Mouse (Mus musculus): ENCODE measurements around the gene Esr1.

Gene Esr1

DNA sequence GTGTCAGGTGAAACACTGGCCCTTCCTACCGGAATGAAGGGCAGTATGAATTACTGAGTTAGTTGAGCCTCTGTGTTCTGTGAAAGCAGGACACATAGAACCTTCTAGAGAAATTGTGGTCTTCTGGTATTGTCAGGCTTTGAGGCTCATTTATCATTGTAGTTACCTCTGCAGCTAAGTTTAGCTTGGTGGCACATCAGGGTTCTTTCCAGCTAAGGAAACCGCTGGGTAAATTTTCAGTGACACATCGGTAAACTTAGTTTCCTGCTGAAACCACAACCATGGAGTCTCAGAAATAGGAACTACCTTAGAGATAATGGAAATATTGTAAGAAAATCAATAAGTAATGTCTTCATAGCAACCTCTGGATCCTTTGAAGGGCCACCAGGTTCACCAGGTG is 366.0 kb downstream of the Esr1 start:
- no peak for DNase-seq (ENCODE audit: low spot score in 2 of 2)

DNA sequence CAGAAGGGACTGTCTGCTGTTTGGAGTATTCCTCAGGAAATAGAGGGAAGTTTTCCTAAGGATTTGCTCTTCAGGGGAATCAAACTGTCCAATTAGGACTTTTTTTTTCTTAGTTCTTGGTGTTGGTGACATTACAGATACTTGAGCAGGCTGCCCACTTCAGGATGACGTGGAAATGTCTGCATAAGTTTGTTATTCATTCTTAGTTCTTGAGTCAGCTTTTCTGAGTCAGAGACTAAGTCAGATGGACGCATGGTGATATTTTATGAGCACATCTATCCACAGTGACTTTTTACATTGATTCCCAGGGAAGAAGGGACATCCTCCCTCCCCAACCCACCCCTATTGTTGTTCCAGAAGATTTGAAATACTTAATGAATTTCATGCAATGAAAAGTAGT is 372.5 kb downstream of the Esr1 start:
- no peak for DNase-seq (ENCODE audit: low spot score in 2 of 2)

DNA sequence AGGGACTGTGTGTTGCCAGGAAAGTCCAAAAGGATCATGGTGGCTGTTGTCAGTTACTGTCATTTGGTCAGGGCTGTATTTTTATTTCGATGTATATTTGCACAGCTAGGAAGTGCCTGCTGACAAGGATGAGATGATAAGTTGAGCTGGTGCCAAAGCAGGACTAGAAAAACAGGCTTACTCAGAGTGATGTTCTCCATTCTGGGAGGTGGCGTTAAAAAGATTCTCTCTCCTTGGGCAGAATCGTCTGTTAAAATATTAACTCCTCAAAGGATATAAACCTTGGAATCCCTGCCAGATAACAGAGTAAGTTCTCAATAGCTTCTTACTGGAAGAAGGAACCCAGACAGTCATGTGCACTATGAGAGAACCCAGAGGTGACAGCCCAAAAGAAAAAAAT is 382.4 kb downstream of the Esr1 start:
- no peak for DNase-seq (ENCODE audit: low spot score in 2 of 2)

DNA sequence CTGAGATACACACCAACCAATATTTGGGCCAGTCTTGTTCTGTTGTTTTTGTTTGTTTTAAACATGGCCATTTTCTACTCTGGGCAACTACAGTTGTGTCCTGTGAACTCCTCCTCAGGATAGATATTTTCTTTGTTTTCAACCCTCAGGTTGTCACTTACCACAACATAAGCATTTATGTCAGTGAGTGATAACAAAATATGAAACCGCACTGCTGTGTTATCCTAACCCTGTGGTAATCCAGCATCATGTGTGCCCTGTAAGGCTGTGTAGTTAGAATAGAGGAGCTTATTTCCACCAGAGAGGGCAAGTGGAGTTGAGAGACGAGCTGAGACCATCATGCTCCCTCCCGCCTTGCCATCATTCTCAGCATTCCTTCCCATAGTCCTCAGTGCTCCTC is 385.2 kb downstream of the Esr1 start:
- no peak for DNase-seq (ENCODE audit: low spot score in 2 of 2)

DNA sequence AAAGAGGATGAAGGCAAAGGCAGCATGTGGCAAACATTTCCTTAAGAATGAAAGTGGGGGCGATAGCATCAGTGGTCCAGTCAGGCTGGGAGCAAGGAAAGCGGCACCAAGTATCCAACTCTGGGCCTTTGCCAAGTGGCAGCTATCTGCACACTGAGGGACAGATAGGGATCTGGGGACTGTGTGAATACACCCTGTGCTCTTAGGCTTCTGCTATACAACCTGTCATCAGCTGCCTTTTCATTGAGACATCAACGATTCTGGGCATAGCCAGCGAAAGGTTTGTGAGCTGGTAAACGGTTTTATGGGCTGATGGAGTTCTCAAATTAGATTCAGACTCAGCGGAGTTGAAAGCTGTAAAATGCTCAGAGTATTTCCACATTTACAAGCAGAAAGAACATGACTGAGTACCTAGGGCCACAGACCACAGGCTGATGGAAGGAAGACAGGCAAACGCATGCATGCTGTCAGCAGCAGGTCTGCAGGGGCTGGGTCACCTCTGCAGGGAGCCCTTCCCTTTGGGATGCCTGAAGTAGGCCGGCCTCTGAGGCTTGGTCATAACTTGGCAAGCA is 397.5 kb downstream of the Esr1 start:
- DNase-seq (ENCODE audit: low spot score in 2 of 2) = no peak

DNA sequence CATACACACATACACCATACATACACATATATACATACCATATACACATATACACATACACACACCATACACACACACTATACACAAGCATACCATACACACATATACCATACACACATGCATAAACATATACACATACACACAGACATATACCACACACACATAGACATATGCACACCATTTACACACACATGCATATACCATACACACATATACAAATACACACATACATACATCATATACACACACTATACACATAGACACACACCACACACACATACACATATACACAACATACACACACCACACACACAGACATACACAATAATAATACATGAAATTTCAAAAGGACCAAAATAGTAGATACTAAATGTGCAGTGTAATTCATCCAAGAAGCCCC is 400.6 kb downstream of the Esr1 start:
- DNase-seq (ENCODE audit: low spot score in 2 of 2) = no peak

DNA sequence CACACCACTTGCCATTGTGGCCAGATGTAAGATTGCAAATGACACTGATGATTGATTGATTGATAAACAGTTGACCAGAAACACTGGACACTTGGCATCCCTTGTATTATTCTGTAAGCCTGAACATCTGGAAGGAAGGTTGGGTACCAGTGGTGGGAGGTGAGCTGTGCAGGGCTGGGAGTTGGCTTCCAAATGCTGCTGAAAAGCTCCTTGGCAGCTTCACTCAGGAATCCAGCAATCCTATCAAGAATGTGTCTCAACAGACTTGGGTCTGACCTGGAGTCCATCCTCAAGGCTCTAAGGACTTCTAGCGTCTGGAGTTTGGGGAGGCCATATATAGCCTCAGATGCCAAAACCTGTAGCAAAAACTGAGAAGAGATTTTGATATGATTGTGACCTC is 403.6 kb downstream of the Esr1 start:
- no peak for DNase-seq (ENCODE audit: low spot score in 2 of 2)

DNA sequence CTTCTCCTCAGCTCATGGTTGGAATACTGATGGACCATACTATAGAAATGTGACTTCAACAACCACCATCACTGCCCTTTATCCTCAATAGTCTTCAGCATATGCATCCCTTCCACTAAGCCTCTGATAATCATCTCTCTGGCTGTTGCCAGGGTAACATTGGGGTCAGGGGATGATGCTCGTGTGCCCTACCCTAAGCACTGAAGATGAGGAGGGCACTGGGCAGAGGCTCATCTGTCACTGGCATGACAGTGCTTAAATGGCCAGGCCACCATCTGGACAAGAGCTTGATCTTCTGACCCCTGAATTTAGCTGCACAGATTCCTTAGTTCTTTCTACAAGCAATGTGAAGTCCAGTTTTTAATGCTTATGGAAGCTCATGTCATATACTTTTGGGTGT is 405.8 kb downstream of the Esr1 start:
- no peak for DNase-seq (ENCODE audit: low spot score in 2 of 2)

DNA sequence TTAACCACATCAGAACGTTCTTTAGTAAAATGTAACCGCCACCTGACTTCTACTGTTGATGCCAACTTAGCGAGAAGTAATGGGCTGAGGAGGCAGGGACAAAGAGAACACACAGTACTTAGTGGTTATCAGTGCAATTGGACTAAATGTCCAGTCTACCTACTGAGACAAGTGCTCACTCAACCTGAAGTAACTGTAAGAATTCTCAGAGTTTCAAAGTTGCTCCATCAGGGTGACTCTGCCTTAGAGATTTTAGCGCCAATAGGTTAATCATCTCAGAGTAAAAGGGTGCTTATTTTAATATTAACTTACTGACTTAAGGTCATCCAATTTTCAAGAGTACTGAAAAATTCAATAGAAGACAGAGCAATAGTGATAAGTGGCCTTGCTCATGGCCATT is 414.5 kb downstream of the Esr1 start:
- no peak for DNase-seq (ENCODE audit: low spot score in 2 of 2)

DNA sequence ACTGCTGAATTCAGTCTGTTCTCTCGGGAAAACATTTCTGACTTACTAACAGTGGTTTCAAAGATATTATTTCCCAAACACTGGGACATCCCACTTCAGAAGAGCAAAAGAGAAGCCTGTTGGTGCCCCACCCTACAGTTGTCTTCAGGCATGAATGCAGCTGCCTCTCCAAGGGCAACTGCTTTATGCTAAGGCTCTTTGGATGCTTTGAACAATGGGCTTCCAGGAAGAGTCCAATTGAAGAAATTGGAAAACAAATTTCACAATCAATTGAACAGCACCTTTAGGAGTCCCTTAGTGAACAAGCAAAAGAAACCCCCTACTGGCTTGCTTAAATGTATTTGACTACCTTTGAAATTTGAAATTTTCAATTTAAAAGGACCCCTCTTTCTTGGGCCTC is 415.8 kb downstream of the Esr1 start:
- no peak for DNase-seq (ENCODE audit: low spot score in 2 of 2)

DNA sequence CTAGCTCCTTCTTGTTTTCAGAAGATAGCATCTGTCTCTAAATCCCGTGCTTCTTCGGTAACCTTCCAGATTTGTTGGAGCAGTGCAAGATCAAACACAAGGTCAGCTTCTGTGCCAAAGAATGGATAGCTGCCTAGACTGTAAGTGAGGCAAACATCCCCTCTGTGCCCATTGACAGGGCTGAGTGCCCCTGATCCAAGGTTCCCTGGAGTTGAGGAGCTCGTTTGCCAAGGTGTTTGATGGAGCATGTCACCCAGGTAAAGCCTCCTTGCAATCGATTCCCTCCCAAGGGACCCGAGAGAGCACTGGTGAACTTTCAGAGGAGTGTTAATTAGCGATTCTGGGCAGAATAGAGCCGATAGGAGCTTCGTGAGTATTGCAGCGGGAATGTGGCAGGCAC is 416.9 kb downstream of the Esr1 start:
- DNase-seq (ENCODE audit: low spot score in 2 of 2) = no peak

DNA sequence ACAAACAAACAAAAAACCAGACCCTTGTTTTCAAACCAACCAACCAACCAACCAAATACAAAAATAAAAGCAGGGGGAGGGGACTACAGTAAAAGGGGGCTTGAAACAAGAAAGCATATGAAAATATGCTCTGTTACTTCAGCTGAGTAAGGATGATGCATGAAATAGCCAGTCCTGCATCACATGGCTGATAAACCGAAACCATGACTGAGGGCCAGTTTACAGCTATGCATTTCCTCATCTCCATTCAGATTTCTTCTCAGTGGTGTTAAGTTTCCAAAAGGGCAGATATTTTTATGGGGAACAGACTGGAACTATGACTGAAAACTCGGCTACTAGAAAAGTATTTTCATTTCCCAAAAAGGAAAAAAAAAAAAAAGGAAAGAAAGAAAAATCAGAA is 417.8 kb downstream of the Esr1 start:
- DNase-seq (ENCODE audit: low spot score in 2 of 2) = no peak

DNA sequence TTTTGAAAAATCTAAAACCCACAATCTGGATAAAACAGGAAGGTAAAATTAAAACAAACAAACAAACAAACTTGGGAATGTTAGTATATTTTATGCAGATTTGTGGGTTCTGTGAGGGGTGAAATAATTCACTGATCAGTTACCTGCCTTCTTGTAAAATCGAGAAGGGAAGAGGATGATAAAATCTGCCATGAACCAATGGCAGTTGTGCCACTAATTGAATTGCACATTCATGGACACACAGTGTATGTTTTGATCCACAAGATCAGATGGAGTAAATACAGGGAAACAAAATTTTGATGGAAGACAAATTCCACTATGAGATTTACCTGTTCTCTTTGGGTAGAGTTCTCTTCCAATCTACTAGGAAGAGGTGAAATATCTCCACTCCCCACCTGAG is 418.5 kb downstream of the Esr1 start:
- no peak for DNase-seq (ENCODE audit: low spot score in 2 of 2)

DNA sequence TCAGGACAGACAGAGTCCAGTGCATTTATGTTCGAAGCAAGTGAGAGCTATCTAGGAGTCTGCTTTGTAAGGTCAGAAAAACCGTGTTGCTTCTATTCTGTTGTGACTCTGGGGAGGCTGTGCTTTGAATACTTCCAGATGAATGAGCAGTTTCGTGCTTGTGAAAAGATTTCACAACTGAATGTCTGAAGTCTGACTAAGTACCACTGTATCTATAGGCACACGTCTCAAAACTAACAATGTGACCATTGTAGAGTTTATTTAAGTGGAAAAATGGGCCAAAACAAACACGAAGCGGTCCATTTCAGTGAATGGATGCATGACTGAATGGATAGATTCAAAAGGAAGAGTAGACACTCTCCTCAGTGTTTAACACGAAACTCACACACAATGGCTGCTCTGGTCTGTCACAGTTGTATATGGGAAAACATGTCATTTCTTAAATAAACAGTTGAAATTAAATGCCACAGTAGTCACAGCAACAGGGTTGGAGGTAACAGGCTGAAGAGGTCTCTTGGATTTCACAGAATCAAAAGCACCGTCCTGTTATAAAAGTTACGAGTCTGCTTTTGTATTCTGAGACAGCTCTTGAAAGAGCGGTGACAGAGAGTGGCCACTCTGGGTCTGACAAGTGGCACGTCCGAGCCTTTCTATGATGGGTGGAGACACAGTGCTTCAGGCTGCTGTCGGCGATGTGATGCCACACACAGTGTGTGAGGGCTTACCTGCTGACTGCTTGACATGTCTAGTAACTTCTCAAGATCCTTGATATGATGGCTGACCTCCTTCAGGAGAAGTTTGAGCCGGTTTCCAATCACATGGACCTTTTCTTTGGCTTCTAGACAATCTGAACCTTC is 421.0 kb downstream of the Esr1 start:
- no peak for DNase-seq (ENCODE audit: low spot score in 2 of 2)

DNA sequence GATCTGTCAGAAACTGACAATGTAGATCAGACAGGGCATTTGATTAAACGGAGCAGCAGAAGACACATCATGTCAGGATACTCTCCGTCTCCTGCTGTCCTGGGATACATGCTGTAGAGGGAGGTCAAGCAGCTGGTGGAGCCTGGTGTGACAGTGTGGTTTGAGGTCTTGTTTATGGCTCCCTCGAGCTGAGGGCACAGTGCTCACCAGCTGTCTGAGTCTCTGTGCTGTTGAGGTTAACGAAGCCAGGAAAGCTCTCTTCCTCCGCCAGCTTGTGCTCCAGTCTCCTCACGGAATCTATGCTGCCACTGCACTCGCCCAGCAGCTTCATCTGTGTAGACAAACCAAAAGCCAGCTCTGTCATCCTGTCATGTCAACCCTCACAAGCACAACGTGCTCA is 429.9 kb downstream of the Esr1 start:
- DNase-seq (ENCODE audit: low spot score in 2 of 2) = no peak

DNA sequence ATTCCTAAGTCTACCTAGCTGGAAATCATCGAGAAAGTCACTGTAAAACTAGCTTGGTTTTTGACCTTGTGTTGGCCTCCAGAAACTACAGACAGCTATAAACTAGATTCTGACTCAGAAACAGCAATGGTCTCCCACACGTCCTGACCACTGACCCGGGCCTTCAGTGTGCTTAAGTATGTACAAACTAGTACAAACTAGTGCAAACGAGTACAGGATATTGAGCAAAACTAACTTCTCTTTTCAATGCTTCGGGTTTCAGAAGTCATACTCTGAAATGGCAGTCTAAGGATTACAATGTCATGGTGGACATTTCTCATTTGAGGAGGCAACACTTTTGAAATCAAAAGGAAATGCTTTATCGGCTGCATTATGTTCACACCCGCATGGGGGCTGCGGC is 433.1 kb downstream of the Esr1 start:
- no peak for DNase-seq (ENCODE audit: low spot score in 2 of 2)

DNA sequence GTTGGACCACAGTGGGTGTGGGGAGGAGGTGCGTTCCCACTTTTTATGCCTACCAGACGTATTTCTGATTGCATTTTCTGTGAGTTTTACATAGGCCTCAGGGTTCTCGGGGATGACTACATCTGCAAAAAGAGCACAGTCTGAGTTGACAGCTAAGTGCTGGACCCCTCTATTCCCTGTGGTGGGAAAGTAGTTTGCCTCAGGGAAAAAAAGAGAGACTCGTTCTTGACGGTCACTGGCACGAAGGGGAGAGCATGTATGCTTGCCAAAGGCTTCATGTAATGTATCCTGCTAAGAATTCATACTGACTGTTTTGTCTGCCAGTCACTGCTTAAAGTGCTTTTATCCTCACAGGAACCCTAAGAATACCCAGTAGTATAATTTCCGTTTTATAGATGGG is 433.8 kb downstream of the Esr1 start:
- no peak for DNase-seq (ENCODE audit: low spot score in 2 of 2)

DNA sequence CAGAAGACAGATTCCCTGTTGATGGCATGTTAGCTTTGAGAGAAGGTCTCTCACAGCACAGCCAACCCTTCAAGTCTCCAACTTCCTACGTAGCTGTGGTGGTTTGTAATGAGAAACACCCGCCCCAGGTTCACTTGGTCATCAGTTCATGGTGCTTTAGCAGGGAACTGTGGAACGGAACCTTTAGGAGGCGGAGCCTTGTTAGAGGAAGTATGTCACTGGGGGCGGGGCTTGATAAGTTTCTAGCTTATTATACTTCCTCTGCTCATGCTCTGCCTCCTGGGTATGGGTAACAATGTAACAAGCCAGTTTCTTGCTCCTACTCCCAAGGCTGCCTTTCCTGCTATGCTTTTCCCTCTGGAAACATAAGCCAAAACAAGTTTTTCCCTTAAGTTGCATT is 434.3 kb downstream of the Esr1 start:
- no peak for DNase-seq (ENCODE audit: low spot score in 2 of 2)
